Comparison of ENCODE assay signal across 15 mouse cellular contexts in genomic region chr6:126514720-126515119, GRCm38 (mm10). TPM values are rescaled to one million over a fixed set of nuclear protein-coding genes. Genes with fewer than 3 reads are reported as not detected.
DNase-seq lines count a peak whose midpoint lies in the region; ATAC-seq lines count a peak whose summit lies in the region.
"Had no signal": no experiment of that assay in that cellular context is flagged by ENCODE, and none has a peak within 500 bp of the region (broad histone marks: within the 10 kb centered on the region; RNA-seq: fewer than 3 reads in every experiment).

No protein-coding gene starts in this region.

- peak overlapping the region; percentile 11 for H3K4me3 ChIP-seq in megakaryocyte, embryonic 14.5 days (replicated peaks)
- no peak overlapping the region for H3K4me3 ChIP-seq in midbrain, embryonic 11.5 days (ENCODE audit: low read depth, low read length)
- H3K4me3 ChIP-seq: embryonic facial prominence, embryonic 13.5 days had no signal

- no peak overlapping the region for H3K27ac ChIP-seq in midbrain, embryonic 11.5 days (ENCODE audit: low read depth, low read length)
- H3K27ac ChIP-seq: embryonic facial prominence, embryonic 13.5 days; macrophage had no signal

- H3K9me3 ChIP-seq in megakaryocyte, embryonic 14.5 days = no peaks in the 10 kb centered on the region
- H3K9me3 ChIP-seq in midbrain, embryonic 11.5 days (ENCODE audit: control insufficient read depth, low read length) = no peaks in the 10 kb centered on the region
- H3K9me3 ChIP-seq: embryonic facial prominence, embryonic 13.5 days had no signal

- no peaks in the 10 kb centered on the region for H3K4me1 ChIP-seq in megakaryocyte, embryonic 14.5 days
- H3K4me1 ChIP-seq in midbrain, embryonic 11.5 days (ENCODE audit: control insufficient read depth, insufficient read depth, low read length) = no peaks in the 10 kb centered on the region
- H3K4me1 ChIP-seq: embryonic facial prominence, embryonic 13.5 days had no signal

- peaks cover 3% of the 10 kb centered on the region for H3K27me3 ChIP-seq in megakaryocyte, embryonic 14.5 days (replicated peaks)
- no peaks in the 10 kb centered on the region for H3K27me3 ChIP-seq in midbrain, embryonic 11.5 days (ENCODE audit: control insufficient read depth, insufficient read depth, low read length)
- H3K27me3 ChIP-seq: embryonic facial prominence, embryonic 13.5 days had no signal

- ATAC-seq in megakaryocyte, adult 5-6 weeks (ENCODE audit: poor library complexity, severe bottlenecking) = no peak
- peak; percentile 80; the same call in 1 of the 2 replicates for ATAC-seq in midbrain, embryonic 11.5 days (ENCODE audit: low FRiP score)

- H3K9ac ChIP-seq in midbrain, embryonic 11.5 days (ENCODE audit: low read length) = no peak overlapping the region
- H3K9ac ChIP-seq: embryonic facial prominence, embryonic 13.5 days had no signal

- no peaks in the 10 kb centered on the region for H3K36me3 ChIP-seq in megakaryocyte, embryonic 14.5 days (replicated peaks; ENCODE audit: low read length)
- H3K36me3 ChIP-seq in midbrain, embryonic 11.5 days (ENCODE audit: control insufficient read depth, insufficient read depth, low read length) = no peaks in the 10 kb centered on the region
- H3K36me3 ChIP-seq: embryonic facial prominence, embryonic 13.5 days had no signal

- WGBS in midbrain, embryonic 11.5 days = 45% methylated on average over 10 of the region's 10 CpGs

- no peak overlapping the region for H3K4me2 ChIP-seq in midbrain, embryonic 11.5 days
- H3K4me2 ChIP-seq: embryonic facial prominence, embryonic 13.5 days; heart, embryonic 11.5 days had no signal

- peak; percentile 55 to 57 for DNase-seq in frontal cortex, postnatal 36 days (ENCODE audit: low spot score in 2 of 2)
- DNase-seq in midbrain, embryonic 11.5 days (ENCODE audit: low spot score, missing footprints) = no peak
- DNase-seq in right cerebral cortex, postnatal 36 days (ENCODE audit: low spot score in 2 of 2) = peak; percentile 38 to 45
- DNase-seq in cerebellum, postnatal 25 days = no peak
- no peak for DNase-seq in urinary bladder, postnatal 14 days (ENCODE audit: low spot score)
- no peak for DNase-seq in urinary bladder, postnatal 36 days (ENCODE audit: low spot score in 2 of 2)
- DNase-seq: adrenal gland, postnatal 10 days; spleen, adult 18-20 months; thymus, postnatal 4 days had no signal

RNA-seq across cellular contexts. Expression of gene Kcna5, which starts 20.5 kb away (rescaled TPM):
- polyA plus RNA-seq in megakaryocyte, embryonic 14.5 days (2012; ENCODE audit: insufficient read depth, low replicate concordance) = not detected in 2 replicates
- not detected in 2 replicates for total RNA-seq in megakaryocyte, adult 5-6 weeks (2015)
- not detected in 2 replicates for total RNA-seq in megakaryocyte, adult 5-6 weeks (2017)
- 3.8 and 4.5 TPM in 2 replicates for polyA plus RNA-seq in midbrain, embryonic 11.5 days (2014; fragmentation: Nextera tagmentation; extraction: Ambion mirVana)
- total RNA-seq: ES-E14 had no signal
- polyA plus RNA-seq: macrophage had no signal

Comparison
In these comparisons a context has a peak if more than half of its experiments do, and no peak if none do; other contexts are left out.
1. DNase-seq: peak in frontal cortex, postnatal 36 days (2 of 2) and right cerebral cortex, postnatal 36 days (2 of 2); none in midbrain, embryonic 11.5 days (single experiment), cerebellum, postnatal 25 days (0 of 2), urinary bladder, postnatal 14 days (single experiment) and urinary bladder, postnatal 36 days (0 of 2).